Mouse (Mus musculus) layer of hippocampus, postnatal 14 days (tissue): ENCODE data around the gene Meis2. TPM values are rescaled to one million over a fixed set of nuclear protein-coding genes. Genes with fewer than 3 reads are reported as not detected.

Source experiments
- DNase-seq, 2 experiments: peaks; one replicate each; pipeline ENCODE4 v3.0.0; 2021 to 2022; ENCODE audit warnings: low spot score in 2 of 2, mixed read lengths in 1 of 2
- long read RNA-seq, 2 experiments: library from polyadenylated mRNA; stranded (forward); transcript quantifications; one replicate each; pipeline ENCODE4 v2.0.0; 2021
- total RNA-seq, 2 experiments: library from RNA; stranded (reverse); gene quantifications; 2 replicates each; pipeline ENCODE4 v1.2.3; 2021

Meis2 gene
- total RNA-seq, result 10 to 100 TPM; 34.6 to 34.8 TPM
- long read RNA-seq, experiment 1, partial matches to known transcripts, result 6 of 13 reads
- long read RNA-seq, experiment 1, other reads (novel, unspliced or antisense), result 3 of 13 reads
- long read RNA-seq, experiment 2, partial matches to known transcripts, result 3 of 16 reads
- long read RNA-seq, experiment 2, other reads (novel, unspliced or antisense), result 7 of 16 reads

- DNase-seq, result peak; percentile 68 to 71
Observed at GRCm38 (mm10) chr2:116065570-116066005, at the start of gene Meis2. TSS of gene Meis2 (minus strand) at chr2:116065839.

GRCm38 (mm10) chr2:116106194-116106593 lies 40.6 kb upstream of the Meis2 start:
- peak in 1 of 2 experiments; percentile 13 for DNase-seq

- DNase-seq, result peak in 1 of 2 experiments; percentile 7
Observed at GRCm38 (mm10) chr2:116105179-116105578, 39.5 kb upstream of the Meis2 start.

GRCm38 (mm10) chr2:116103411-116103996 lies 37.9 kb upstream of the Meis2 start:
- no peak for DNase-seq

GRCm38 (mm10) chr2:116101221-116101620 lies 35.6 kb upstream of the Meis2 start:
- DNase-seq, result peak; percentile 17 to 42

GRCm38 (mm10) chr2:116080961-116081360 lies 15.3 kb upstream of the Meis2 start:
- DNase-seq, result no peak

GRCm38 (mm10) chr2:116078841-116079240 lies 13.2 kb upstream of the Meis2 start:
- DNase-seq, result no peak

GRCm38 (mm10) chr2:116077716-116078115 lies 12.1 kb upstream of the Meis2 start:
- DNase-seq, result no peak

- no peak for DNase-seq
Observed at GRCm38 (mm10) chr2:116076752-116077480, 11.3 kb upstream of the Meis2 start.

GRCm38 (mm10) chr2:116075902-116076301 lies 10.3 kb upstream of the Meis2 start:
- no peak for DNase-seq

GRCm38 (mm10) chr2:116075477-116075876 lies 9.8 kb upstream of the Meis2 start:
- no peak for DNase-seq

GRCm38 (mm10) chr2:116074726-116075440 lies 9.2 kb upstream of the Meis2 start:
- no peak for DNase-seq

- no peak for DNase-seq
Observed at GRCm38 (mm10) chr2:116074061-116074460, 8.4 kb upstream of the Meis2 start.

GRCm38 (mm10) chr2:116073311-116073904 lies 7.8 kb upstream of the Meis2 start:
- no peak for DNase-seq

GRCm38 (mm10) chr2:116072706-116073105 lies 7.1 kb upstream of the Meis2 start:
- DNase-seq, result no peak

- no peak for DNase-seq
Observed at GRCm38 (mm10) chr2:116072321-116072640, 6.6 kb upstream of the Meis2 start.

- peak in 1 of 2 experiments; percentile 57 for DNase-seq
Observed at GRCm38 (mm10) chr2:116071571-116072320, 6.1 kb upstream of the Meis2 start.

- no peak for DNase-seq
Observed at GRCm38 (mm10) chr2:116070614-116071425, 5.2 kb upstream of the Meis2 start.

- no peak for DNase-seq
Observed at GRCm38 (mm10) chr2:116069451-116070225, 4.0 kb upstream of the Meis2 start.
